Mouse (Mus musculus): Measurements from ENCODE around the gene Cand1. TPM values are rescaled to one million over a fixed set of nuclear protein-coding genes. Genes with fewer than 3 reads are reported as not detected.

Gene Cand1
- total RNA-seq (2015; ENCODE audit: low replicate concordance) (13.1 and 22.2 TPM in 2 replicates), total RNA-seq (2017; ENCODE audit: low replicate concordance) (8.8 and 18.4 TPM in 2 replicates)

DNA sequence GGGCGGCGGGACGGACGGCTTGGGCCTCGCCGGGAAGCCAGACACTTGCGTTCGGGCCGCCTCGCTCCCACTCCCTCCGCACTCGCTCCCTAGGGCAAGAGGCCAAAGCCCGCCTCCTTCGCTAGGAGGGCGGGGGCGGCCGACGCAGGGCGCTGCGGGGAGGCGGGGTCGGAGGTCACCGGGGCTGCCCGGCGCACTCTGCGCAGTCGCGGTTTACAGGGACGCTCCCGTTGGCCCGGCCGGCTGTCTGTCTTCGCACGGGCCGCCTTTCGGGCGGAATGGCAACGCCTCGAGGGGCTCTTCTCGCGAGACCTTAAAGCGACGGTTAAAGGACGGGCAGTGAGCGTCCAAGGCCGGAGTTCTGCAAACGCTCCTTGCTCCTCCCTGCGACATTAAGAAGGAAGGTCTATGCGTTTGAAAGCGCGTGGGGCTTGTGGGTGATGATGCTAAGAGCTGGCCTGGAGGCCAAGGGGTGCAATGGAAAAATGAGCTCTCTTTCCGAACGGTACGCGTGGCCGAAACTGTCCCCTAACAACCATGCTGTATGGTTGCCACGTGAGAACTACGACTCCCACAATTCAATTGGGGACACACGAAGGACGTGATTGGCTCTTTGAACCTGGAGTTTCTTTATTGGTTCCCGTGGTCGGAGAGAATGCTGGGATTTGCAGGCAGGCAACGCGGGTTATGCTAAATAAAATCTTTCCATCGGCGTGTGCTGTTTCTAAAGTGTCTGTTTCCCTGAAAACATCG is at the start of gene Cand1:
Cand1 (minus strand) TSS at position 87 of the 753 bp plus-strand sequence.
- ATAC-seq (replicated peaks; ENCODE audit: low FRiP score, poor library complexity, severe bottlenecking), result peak; percentile 97

DNA sequence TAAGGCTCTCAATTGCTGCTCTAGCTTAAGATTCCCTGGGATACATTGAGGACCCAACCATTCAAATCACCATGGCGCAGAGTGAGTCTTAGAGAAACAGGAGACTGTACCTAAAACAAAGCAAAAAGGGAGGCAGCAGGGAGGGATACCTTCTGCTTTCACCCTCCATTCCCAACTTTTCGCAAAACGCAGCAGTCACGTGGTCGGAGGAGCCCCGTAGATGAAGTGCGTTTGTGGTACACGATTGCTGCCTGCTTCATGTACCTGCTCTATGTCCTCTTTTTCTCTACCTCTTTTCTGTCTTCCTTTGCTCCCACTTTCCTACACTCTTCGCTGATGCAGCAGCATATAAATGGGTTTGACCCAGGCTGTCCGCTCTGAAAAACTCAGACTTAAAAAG is 39.0 kb upstream of the Cand1 start:
- ATAC-seq (replicated peaks; ENCODE audit: low FRiP score, poor library complexity, severe bottlenecking), result no peak

DNA sequence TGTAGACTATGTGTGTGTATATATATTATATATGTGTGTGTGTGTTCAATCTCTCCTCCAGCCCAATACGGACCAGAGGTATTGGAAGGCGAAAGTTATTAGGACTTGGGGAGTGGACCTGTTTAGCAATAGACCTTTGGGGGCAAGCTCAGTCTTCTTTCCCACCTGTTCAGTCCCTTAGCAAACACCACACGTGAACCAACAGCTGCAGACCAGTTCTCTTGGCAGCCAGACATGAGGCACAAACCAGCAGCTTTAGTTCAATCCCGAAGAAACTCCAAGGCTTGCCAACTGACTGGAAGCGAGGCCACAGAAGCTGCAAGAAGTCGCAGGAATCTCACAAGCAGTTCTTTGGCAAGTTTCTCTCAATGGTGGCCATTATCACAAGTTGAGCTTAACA is 34.5 kb upstream of the Cand1 start:
- no peak for ATAC-seq (replicated peaks; ENCODE audit: low FRiP score, poor library complexity, severe bottlenecking)

DNA sequence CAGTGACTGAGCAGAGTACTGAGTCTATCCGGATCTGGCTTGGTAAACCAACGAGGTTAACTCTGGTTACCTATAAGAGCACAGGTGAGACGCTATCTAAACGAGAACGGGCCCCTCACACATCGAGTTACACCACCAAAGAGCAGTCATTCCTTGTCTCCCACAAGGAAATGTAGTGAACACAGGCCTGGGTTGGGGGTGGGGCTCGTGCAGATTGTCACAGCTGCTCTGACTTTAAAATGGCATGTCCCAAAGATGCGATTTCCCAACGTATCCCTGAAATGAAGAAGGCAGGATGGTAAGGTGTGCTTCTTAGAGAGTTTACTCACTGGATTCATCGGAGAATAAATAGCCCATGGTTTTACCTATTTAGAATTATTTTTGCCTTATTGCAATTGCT is 32.7 kb upstream of the Cand1 start:
- ATAC-seq (replicated peaks; ENCODE audit: low FRiP score, poor library complexity, severe bottlenecking), result no peak

DNA sequence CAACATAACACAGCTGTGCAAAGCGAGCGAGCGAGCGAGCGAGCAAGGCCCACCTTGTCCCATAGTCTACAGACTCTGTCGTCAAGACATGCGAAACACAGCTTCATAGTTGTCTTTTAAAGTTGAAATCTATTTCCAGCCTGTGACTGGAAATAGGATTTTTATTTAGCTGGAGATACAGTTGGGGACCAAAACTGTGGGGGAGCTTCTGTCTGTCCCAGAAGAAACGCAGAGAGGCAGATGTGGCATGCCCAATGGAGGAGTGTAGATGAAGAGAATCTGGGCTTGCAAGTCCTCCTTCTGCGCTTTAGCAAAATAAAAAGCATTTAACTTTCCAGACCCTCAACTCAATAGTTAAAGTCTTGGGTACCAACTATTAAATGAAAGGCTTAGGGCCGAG is 32.1 kb upstream of the Cand1 start:
- no peak for ATAC-seq (replicated peaks; ENCODE audit: low FRiP score, poor library complexity, severe bottlenecking)

DNA sequence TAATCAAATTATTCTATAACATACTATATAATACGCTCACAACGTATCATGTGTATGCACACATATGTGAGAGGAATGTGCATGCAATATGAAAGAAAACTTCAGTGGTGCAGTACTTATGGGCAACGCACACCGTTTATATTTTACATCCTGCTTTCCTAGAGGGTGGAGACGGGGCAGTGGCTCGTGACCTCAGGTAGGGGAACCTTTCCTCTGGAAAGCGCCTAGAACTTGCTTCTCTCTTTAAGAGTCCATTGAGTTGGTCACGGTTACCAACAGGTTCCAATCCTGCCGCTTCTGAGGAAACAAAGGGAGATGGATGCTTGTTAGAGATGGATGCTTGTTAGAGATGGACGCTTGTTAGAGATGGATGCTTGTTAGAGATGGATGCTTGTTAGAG is 31.2 kb upstream of the Cand1 start:
- no peak for ATAC-seq (replicated peaks; ENCODE audit: low FRiP score, poor library complexity, severe bottlenecking)

DNA sequence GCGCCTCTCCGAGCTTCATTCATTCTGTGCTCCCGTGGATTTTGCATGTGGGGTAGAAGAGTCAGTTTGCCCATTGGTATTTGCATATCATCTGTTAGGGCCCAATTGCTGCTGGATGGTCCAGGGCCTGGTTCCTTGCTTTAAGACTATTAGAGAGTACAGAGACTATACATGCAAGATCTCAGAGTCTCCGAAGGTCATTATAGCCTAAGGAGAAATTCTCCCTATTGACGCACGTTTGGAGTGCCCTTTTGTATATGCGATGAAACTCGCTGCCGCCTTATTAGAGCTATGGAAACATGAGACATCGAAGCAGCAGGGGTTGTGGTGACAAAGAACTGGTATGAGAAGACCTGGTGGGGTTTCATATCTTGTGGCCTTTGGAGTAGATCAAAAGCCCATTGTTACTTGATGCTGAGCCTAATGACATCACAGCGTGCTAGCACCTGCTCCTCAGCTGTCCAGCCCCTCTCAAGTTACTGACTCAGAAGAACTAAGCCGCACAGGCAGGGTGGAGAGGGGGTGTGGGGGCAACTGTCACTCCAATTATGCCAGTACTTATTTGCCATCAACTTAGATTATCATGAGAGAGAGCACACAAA is 30.6 kb upstream of the Cand1 start:
- no peak for ATAC-seq (replicated peaks; ENCODE audit: low FRiP score, poor library complexity, severe bottlenecking)

DNA sequence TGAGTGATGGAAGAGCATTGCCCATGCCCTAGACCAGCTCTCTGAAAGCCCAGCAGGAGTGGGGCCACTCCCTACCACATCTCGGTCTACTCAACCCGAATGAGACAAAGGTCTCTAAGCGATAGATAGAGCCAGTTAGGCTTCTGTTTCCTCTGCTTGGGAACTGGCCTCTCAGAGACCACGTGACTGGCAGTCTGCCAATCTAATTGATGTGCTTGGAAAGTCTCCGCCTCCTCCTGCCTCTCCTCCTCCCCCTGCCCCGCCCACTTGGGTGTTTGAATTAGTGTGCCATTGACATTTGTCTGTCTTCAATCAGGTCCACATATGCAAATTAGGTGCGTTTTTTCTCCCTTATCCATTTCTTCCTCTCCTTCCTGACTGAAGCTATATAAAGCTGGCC is 24.9 kb upstream of the Cand1 start:
- no peak for ATAC-seq (replicated peaks; ENCODE audit: low FRiP score, poor library complexity, severe bottlenecking)

DNA sequence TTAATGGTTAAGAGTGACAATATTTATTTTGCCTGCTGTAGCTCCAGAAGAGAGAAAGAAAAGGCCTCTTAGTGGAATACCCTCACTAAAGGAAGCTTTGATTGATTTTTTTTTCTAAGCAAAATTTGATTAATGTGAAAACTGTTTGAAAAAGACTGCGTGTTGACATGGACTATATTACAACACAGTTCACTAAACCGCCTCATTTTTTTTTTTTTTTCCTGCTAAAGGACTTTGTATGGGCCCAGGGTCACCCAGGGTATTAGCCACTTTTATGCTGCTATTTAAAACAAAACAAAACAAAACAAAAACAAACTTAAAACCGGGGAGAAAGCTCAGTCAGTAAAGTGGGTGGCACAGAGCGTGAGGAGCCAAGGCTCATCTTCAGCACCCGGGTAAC is 23.0 kb upstream of the Cand1 start:
- ATAC-seq (replicated peaks; ENCODE audit: low FRiP score, poor library complexity, severe bottlenecking), result no peak

DNA sequence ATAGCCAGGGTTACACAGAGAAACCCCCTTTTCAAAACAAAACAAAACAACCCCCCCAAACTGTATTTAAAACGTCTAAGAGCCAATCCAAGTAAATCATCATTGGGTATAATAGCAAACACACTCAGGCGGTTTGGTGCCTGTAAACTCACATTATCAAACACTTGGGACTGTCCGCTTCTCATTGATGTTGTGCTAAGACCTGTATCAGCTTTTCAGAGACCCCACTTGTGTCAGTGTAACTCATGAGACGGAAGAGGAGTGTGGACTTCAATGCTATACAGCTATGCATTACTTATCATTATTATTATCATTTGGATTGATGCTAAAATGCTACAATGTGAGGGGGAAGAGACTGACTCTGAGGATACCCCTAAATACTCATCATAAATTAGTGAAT is 18.0 kb upstream of the Cand1 start:
- no peak for ATAC-seq (replicated peaks; ENCODE audit: low FRiP score, poor library complexity, severe bottlenecking)

DNA sequence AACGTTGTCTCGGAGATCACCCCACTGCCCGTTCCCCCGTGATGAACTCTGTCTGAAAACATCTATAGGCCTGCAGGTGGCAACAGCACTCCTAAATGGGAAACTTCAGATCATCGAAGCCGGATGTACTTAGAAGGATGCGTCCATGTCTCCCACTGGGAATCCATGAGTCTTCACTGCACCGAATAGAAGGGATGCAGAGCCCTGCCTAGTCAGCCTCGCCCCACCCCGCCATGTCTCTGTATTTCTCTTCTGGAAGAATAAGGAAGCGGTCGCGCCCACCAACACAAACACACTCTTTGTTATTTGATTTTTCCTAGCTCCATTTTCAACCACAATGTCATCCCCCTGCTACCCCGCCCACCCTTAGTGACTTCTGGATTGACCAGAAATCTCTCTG is 4.3 kb upstream of the Cand1 start:
- no peak for ATAC-seq (replicated peaks; ENCODE audit: low FRiP score, poor library complexity, severe bottlenecking)

DNA sequence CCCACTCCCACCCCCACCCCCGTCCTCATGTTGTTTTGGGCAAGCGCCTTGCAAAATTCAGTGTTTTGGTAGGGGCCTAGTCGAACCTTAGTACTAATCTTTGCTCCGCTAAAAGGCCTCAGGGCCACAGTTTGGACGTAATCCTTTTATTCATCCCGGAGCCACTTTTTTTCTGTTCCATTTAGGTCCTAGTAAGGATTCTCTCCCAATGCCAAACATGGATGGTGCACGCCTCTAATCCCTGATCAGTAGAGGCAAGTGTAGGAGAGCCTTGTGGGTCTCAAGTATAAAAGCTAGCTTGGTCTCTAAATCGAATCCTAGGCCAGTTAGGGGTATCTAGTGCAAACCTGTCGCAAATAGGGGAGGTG is 851 bp upstream of the Cand1 start:
- no peak for ATAC-seq (replicated peaks; ENCODE audit: low FRiP score, poor library complexity, severe bottlenecking)

DNA sequence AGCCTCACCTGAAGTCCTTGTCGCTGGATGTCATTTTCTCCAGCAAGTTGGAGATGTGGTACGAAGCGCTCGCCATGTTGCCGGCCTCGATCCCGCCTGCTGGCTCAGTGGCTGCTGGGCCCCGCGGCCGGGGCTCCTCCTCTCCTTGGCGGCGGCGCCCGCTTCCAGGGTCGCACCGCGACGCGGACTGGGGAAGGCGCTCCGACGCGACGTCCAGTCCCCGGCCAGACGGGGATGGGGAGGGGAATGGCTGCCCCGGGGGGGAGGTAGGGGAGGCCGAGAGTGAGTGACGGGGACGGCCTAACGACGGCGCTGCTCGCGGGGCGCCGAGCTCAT is 254 bp downstream of the Cand1 start:
- no peak for ATAC-seq (replicated peaks; ENCODE audit: low FRiP score, poor library complexity, severe bottlenecking)

DNA sequence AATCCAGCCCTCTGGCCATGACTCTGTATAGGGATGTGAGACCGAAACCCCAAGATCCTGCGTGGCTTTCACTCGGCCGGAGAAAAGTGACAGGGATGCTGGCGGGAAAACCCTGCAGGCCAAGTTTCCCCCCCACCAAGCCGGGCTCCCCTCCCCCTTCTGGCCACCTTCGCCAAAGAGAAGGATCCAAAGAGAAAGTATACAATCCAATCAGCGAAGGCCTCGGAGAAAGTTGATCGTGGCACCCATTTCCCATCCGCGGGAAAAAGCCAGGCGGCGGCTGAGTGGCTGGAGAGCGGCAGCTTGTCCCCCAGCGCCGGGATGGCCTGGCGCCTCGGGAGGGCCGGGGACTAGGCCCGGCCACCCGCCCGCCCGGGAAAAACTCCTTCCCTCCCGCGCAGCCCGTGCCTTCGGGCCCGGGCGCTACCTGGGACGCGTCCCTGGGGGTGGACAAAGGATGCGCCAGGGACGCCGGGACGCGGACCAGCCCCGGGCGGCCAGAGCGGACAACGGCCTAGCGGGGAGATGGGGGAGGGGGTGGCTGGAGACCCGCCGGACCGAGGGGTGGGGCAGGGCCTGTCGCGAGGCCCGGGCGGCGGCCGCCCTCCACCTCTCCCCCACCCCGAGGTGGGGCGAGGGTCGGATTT is 747 bp downstream of the Cand1 start:
- ATAC-seq (replicated peaks; ENCODE audit: low FRiP score, poor library complexity, severe bottlenecking), result no peak

DNA sequence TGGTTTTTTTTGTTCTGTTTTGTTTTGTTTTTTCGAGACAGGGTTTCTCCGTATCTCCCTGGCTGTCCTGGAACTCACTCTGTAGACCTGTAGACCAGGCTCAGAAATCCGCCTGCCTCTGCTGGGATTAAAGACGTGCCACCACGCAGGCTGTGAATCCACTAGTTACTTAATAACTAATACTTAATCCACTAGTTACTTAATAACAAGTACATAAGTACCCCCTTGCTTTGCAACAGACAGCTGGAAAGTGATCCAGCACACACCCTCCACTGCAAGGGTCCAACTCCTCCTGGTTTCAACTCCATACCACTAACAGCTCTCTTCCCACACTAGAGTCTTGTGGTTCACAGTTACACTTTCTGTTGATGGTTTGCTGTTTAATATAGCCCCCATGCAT is 8.3 kb downstream of the Cand1 start:
- ATAC-seq (replicated peaks; ENCODE audit: low FRiP score, poor library complexity, severe bottlenecking), result no peak

DNA sequence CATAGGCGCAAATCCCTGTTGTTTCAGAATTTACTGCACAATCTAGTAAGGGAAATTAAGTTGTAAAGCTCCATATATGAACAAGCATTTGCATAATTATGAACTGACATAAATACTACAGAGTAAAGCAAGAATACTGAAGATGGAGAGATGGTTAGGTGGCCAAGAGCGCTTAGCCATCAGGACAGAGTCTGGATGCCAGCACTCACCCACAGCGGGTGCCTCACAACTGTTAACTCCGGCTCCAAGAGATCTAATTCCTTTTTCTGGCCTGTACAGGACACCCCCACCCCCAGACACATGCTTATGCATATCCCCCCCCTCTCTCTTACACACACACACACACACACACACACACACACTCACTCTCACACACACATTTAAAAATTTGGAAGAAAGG is 9.2 kb downstream of the Cand1 start:
- ATAC-seq (replicated peaks; ENCODE audit: low FRiP score, poor library complexity, severe bottlenecking), result no peak

DNA sequence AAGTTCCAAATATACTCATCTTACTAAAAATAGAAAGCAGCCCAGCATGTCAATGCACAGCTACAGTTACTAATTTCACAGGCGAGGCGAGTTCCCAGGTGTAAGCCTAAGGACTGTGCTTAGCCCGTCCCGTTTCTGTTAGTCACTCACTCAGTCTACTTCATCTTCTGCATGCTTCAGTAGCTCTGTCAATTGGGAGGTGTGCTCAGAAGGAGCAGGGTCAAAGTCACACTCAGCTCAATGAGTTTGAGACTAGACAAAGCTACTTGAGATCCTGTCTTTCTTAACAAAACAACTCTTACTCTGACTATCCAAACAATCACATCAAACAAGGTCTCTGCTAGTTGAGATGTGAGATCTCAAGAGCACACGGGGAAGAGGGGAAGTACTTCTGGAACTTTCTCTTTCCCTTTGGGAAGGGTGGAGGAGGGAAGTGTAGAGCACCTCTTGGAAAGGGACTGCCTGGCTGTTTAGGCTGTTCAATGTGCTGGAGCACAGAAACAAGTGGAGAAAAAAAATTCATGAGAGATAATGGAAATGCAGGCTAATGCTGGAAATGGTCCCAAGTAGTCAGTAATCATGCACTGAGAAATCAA is 9.7 kb downstream of the Cand1 start:
- no peak for ATAC-seq (replicated peaks; ENCODE audit: low FRiP score, poor library complexity, severe bottlenecking)

DNA sequence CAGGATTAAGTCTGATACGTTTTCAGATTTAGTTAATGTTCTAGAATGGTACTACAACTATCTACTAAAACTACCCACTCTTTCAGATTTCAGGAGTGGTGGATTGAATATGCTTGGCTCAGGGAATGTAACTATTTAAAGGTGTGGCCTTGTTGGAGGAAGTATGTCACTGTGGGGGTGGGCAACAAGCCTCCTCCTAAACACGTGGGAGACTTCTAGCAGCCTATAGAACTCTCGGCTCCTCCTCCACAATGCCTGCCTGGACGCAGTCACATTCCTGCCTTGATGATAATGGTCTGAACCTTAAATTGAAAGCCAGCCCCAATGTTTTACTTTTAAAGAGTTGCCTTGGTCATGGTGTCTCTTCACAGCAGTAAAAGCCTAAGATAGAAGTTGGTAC is 16.2 kb downstream of the Cand1 start:
- no peak for ATAC-seq (replicated peaks; ENCODE audit: low FRiP score, poor library complexity, severe bottlenecking)

DNA sequence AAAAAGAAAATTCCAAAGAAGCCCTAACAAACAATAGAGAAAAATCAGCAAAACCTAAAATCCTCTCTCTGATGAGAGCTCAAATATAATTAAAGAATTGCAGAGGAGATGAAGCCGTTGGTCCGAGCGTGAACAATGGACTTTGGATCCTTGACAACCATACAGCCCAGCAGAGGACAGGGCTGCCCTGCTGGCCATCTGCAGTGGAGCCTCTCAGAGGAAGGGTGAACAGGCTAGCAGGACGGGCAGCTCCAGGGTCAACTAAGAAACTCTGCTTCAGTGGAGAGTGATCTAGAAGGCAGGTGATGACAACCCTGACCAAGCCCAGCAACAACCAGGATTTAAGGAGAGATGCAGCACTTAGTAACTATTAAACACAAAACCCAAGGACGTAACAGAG is 18.2 kb downstream of the Cand1 start:
- ATAC-seq (replicated peaks; ENCODE audit: low FRiP score, poor library complexity, severe bottlenecking), result no peak

DNA sequence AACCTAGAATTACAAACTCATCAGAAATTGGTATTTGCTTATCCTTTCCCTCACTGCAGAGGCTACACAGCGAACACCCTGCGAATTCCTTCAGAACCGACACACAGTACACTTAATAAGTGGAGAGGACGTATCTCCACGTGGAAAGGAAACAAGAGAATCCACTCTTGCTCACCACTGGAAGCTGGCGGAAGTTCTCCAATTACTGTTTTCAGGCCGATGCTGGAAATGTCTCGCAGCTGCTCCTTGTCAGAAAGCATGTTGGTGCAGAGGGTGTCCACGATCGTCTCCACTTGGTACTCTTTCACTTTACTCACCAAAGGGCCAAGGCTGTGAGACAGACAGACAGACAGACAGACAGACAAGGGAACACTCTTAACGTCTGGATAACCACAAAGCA is 20.4 kb downstream of the Cand1 start:
- ATAC-seq (replicated peaks; ENCODE audit: low FRiP score, poor library complexity, severe bottlenecking), result no peak

Data from erythroblast, adult 5-6 weeks (primary cell).